Mouse (Mus musculus): ENCODE measurements around the gene Polr2l.

DNA sequence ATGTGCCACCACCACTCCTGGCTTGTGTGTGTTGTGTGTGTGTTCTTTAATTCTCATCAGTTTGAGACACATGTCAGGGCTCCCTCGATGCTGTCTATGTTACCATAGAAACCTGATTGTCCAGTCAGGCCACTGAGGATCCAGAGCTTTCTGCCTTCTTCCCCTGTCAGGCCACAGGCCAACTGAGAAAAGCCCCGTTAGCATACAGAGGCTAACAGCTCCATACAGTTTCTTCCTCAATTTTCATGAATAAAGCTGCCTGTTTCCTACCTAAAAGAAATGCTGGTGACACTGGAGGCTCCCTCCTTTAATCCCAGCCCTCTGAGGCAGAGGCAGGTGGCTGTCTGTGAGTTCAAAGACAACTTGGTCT, 38.4 kb downstream of the Polr2l start:
- TF ChIP-seq POLR2A (IDR thresholded peaks at IDR 0.05; ENCODE audit: borderline replicate concordance, extremely low read depth, insufficient read depth, insufficient read length, poor library complexity, severe bottlenecking) (no peak), CTCF (IDR thresholded peaks at IDR 0.05; ENCODE audit: borderline replicate concordance, extremely low read depth, insufficient read depth, insufficient read length) (no peak)
